In genomic region chr6:118204112-118204511, GRCm38 (mm10) we compare ENCODE assay signal across 12 mouse cellular contexts. TPM values are rescaled to one million over a fixed set of nuclear protein-coding genes. Genes with fewer than 3 reads are reported as not detected.
"Had no signal": no experiment of that assay in that cellular context is flagged by ENCODE, and none has a peak within 500 bp of the region (broad histone marks: within the 10 kb centered on the region; RNA-seq: fewer than 3 reads in every experiment).

No protein-coding gene starts in this region.

- H3K4me3 ChIP-seq: layer of hippocampus, adult 2 months; liver, embryonic 13.5 days; midbrain, embryonic 12.5 days had no signal

- H3K27ac ChIP-seq: kidney, postnatal 0 days; layer of hippocampus, adult 2 months; liver, embryonic 13.5 days; midbrain, embryonic 12.5 days had no signal

- H3K9me3 ChIP-seq: liver, embryonic 13.5 days; midbrain, embryonic 12.5 days had no signal

- DNase-seq: kidney, adult 2 months; layer of hippocampus, adult 9-11 months; liver, embryonic 13.5 days; lung, adult 2 months; lung, postnatal 14 days; thymus, postnatal 25 days had no signal

- H3K4me1 ChIP-seq: liver, embryonic 13.5 days; midbrain, embryonic 12.5 days had no signal

- ATAC-seq: intestine, postnatal 0 days had no signal

- H3K36me3 ChIP-seq: liver, embryonic 13.5 days; midbrain, embryonic 12.5 days had no signal

- H3K9ac ChIP-seq: liver, embryonic 13.5 days; midbrain, embryonic 12.5 days had no signal

- H3K4me2 ChIP-seq: liver, embryonic 13.5 days; midbrain, embryonic 12.5 days had no signal

RNA-seq across cellular contexts. Expression of gene Ret, which starts 6.6 kb away (rescaled TPM):
- total RNA-seq: liver, adult 2 months; megakaryocyte-erythroid progenitor cell, adult 5-6 weeks had no signal
